Mouse (Mus musculus): ENCODE data around the gene Defb26.

Gene Defb26

GRCm38 (mm10) chr2:152511592-152511991 is at the start of gene Defb26:
Defb26 (minus strand) TSS chr2:152511692.
- no peak for DNase-seq (ENCODE audit: low spot score)

GRCm38 (mm10) chr2:152556655-152557054 is 45.2 kb upstream of the Defb26 start:
- no peak for DNase-seq (ENCODE audit: low spot score)

- peak; percentile 52 for DNase-seq (ENCODE audit: low spot score)
Observed at GRCm38 (mm10) chr2:152553774-152554423, 42.4 kb upstream of the Defb26 start.

- DNase-seq (ENCODE audit: low spot score) = no peak
Observed at GRCm38 (mm10) chr2:152548124-152548523, 36.6 kb upstream of the Defb26 start.

- peak; percentile 52 for DNase-seq (ENCODE audit: low spot score)
Observed at GRCm38 (mm10) chr2:152544691-152545090, 33.2 kb upstream of the Defb26 start.

GRCm38 (mm10) chr2:152543478-152543877 is 32.0 kb upstream of the Defb26 start:
- DNase-seq (ENCODE audit: low spot score) = no peak

GRCm38 (mm10) chr2:152542897-152543296 is 31.4 kb upstream of the Defb26 start:
- DNase-seq (ENCODE audit: low spot score) = no peak

- no peak for DNase-seq (ENCODE audit: low spot score)
Observed at GRCm38 (mm10) chr2:152541979-152542378, 30.5 kb upstream of the Defb26 start.

GRCm38 (mm10) chr2:152539944-152540710 is 28.6 kb upstream of the Defb26 start, which contains the start of gene Defb29:
Defb29 (minus strand) TSS chr2:152540098.
- no peak for DNase-seq (ENCODE audit: low spot score)

GRCm38 (mm10) chr2:152517981-152518380 is 6.5 kb upstream of the Defb26 start, which contains the start of gene Defb28:
Defb28 (plus strand) TSS chr2:152518255.
- DNase-seq (ENCODE audit: low spot score) = no peak

- no peak for DNase-seq (ENCODE audit: low spot score)
Observed at GRCm38 (mm10) chr2:152516084-152516483, 4.6 kb upstream of the Defb26 start.

- DNase-seq (ENCODE audit: low spot score) = no peak
Observed at GRCm38 (mm10) chr2:152503950-152504349, 7.5 kb downstream of the Defb26 start.

GRCm38 (mm10) chr2:152500863-152501229 is 10.6 kb downstream of the Defb26 start:
- DNase-seq (ENCODE audit: low spot score) = no peak

- no peak for DNase-seq (ENCODE audit: low spot score)
Observed at GRCm38 (mm10) chr2:152500204-152500862, 11.2 kb downstream of the Defb26 start.

GRCm38 (mm10) chr2:152498020-152498419 is 13.5 kb downstream of the Defb26 start:
- no peak for DNase-seq (ENCODE audit: low spot score)

- DNase-seq (ENCODE audit: low spot score) = no peak
Observed at GRCm38 (mm10) chr2:152493151-152493550, 18.3 kb downstream of the Defb26 start.

- no peak for DNase-seq (ENCODE audit: low spot score)
Observed at GRCm38 (mm10) chr2:152490038-152490437, 21.5 kb downstream of the Defb26 start, which contains the start of gene Defb22. Defb22 (minus strand) TSS chr2:152490138.

GRCm38 (mm10) chr2:152487024-152487423 is 24.5 kb downstream of the Defb26 start:
- DNase-seq (ENCODE audit: low spot score) = no peak

- no peak for DNase-seq (ENCODE audit: low spot score)
Observed at GRCm38 (mm10) chr2:152481726-152482125, 29.8 kb downstream of the Defb26 start.

GRCm38 (mm10) chr2:152480881-152481280 is 30.6 kb downstream of the Defb26 start:
- DNase-seq (ENCODE audit: low spot score) = no peak

GRCm38 (mm10) chr2:152476763-152477162 is 34.7 kb downstream of the Defb26 start, which contains the start of gene Defb20:
Defb20 (plus strand) TSS chr2:152477063.
- no peak for DNase-seq (ENCODE audit: low spot score)

GRCm38 (mm10) chr2:152472434-152472833 is 39.1 kb downstream of the Defb26 start:
- no peak for DNase-seq (ENCODE audit: low spot score)

- DNase-seq (ENCODE audit: low spot score) = peak; percentile 51
Observed at GRCm38 (mm10) chr2:152470973-152471372, 40.5 kb downstream of the Defb26 start.

All from ovary, postnatal 14 days (tissue).